Mouse (Mus musculus): ENCODE data around the gene Prkcz.
A peak's percentile ranks its signal among the peaks of the same experiment; 100 is the strongest.
"Not testable (repeated sequence)": the region's sequence is repeated elsewhere in the genome, so short reads cannot be mapped to it uniquely, and the experiment has no call there.

Prkcz gene

GRCm38 (mm10) chr4:155283585-155283984 lies 77.6 kb downstream of the Prkcz start:
- DNase-seq (ENCODE audit: low spot score), result no peak

GRCm38 (mm10) chr4:155283001-155283503 lies 78.1 kb downstream of the Prkcz start:
- no peak for DNase-seq (ENCODE audit: low spot score)

- DNase-seq (ENCODE audit: low spot score), result no peak
These were observed 78.9 kb downstream of the Prkcz start for GRCm38 (mm10) chr4:155282231-155282630.

GRCm38 (mm10) chr4:155281652-155282051 lies 79.5 kb downstream of the Prkcz start:
- no peak for DNase-seq (ENCODE audit: low spot score)

GRCm38 (mm10) chr4:155281227-155281626 lies 79.9 kb downstream of the Prkcz start:
- DNase-seq (ENCODE audit: low spot score), result no peak

GRCm38 (mm10) chr4:155280768-155281121 lies 80.4 kb downstream of the Prkcz start:
- DNase-seq (ENCODE audit: low spot score), result no peak

GRCm38 (mm10) chr4:155279926-155280767 lies 81.0 kb downstream of the Prkcz start:
- no peak for DNase-seq (ENCODE audit: low spot score)

GRCm38 (mm10) chr4:155279054-155279453 lies 82.1 kb downstream of the Prkcz start:
- no peak for DNase-seq (ENCODE audit: low spot score)

- no peak for DNase-seq (ENCODE audit: low spot score)
These were observed 83.2 kb downstream of the Prkcz start for GRCm38 (mm10) chr4:155277963-155278362.

- DNase-seq (ENCODE audit: low spot score), result no peak
These were observed 86.3 kb downstream of the Prkcz start for GRCm38 (mm10) chr4:155274851-155275250.

- no peak for DNase-seq (ENCODE audit: low spot score)
These were observed 86.7 kb downstream of the Prkcz start for GRCm38 (mm10) chr4:155274451-155274850.

- peak; percentile 35 for DNase-seq (ENCODE audit: low spot score)
These were observed 92.8 kb downstream of the Prkcz start for GRCm38 (mm10) chr4:155268382-155268781.

- DNase-seq (ENCODE audit: low spot score), result no peak
These were observed 93.5 kb downstream of the Prkcz start for GRCm38 (mm10) chr4:155267639-155268175.

GRCm38 (mm10) chr4:155267047-155267543 lies 94.1 kb downstream of the Prkcz start:
- no peak for DNase-seq (ENCODE audit: low spot score)

GRCm38 (mm10) chr4:155264521-155265321 lies 96.4 kb downstream of the Prkcz start:
- DNase-seq (ENCODE audit: low spot score), result no peak

GRCm38 (mm10) chr4:155252253-155252652 lies 108.9 kb downstream of the Prkcz start:
- no peak for DNase-seq (ENCODE audit: low spot score)

- no peak for DNase-seq (ENCODE audit: low spot score)
These were observed 110.0 kb downstream of the Prkcz start for GRCm38 (mm10) chr4:155251147-155251546.

- no peak for DNase-seq (ENCODE audit: low spot score)
These were observed 110.6 kb downstream of the Prkcz start for GRCm38 (mm10) chr4:155250361-155251117.

- peak; percentile 57 for DNase-seq (ENCODE audit: low spot score)
These were observed 111.4 kb downstream of the Prkcz start, which contains the start of gene Faap20 for GRCm38 (mm10) chr4:155249648-155250351. Gene Faap20, plus strand, starts transcription at chr4:155249802.

GRCm38 (mm10) chr4:155249257-155249647 lies 111.9 kb downstream of the Prkcz start:
- peak; percentile 77 for DNase-seq (ENCODE audit: low spot score)

- DNase-seq (ENCODE audit: low spot score), result not testable (repeated sequence)
These were observed 113.1 kb downstream of the Prkcz start for GRCm38 (mm10) chr4:155248054-155248453.

Data from urinary bladder, postnatal 10 days (tissue).